Mouse (Mus musculus) thymus, postnatal 25 days (tissue): ENCODE measurements around the gene Fgf7.

ENCODE experiments used
- DNase-seq: peaks from one replicate; pipeline ENCODE4 v3.0.0; 2022

Gene Fgf7

GRCm38 (mm10) chr2:126034379-126035005 is at the start of gene Fgf7:
Gene Fgf7 (plus strand): TSS chr2:126034658.
- no peak for DNase-seq

GRCm38 (mm10) chr2:126002291-126002690 is 32.2 kb upstream of the Fgf7 start:
- DNase-seq: no peak

- peak; percentile 35 for DNase-seq
Measured at GRCm38 (mm10) chr2:126006088-126006487, 28.4 kb upstream of the Fgf7 start.

- DNase-seq: no peak
Measured at GRCm38 (mm10) chr2:126006742-126007141, 27.7 kb upstream of the Fgf7 start.

- DNase-seq: no peak
Measured at GRCm38 (mm10) chr2:126014989-126015710, 19.3 kb upstream of the Fgf7 start.

- DNase-seq: no peak
Measured at GRCm38 (mm10) chr2:126015763-126016473, 18.5 kb upstream of the Fgf7 start.

DNA sequence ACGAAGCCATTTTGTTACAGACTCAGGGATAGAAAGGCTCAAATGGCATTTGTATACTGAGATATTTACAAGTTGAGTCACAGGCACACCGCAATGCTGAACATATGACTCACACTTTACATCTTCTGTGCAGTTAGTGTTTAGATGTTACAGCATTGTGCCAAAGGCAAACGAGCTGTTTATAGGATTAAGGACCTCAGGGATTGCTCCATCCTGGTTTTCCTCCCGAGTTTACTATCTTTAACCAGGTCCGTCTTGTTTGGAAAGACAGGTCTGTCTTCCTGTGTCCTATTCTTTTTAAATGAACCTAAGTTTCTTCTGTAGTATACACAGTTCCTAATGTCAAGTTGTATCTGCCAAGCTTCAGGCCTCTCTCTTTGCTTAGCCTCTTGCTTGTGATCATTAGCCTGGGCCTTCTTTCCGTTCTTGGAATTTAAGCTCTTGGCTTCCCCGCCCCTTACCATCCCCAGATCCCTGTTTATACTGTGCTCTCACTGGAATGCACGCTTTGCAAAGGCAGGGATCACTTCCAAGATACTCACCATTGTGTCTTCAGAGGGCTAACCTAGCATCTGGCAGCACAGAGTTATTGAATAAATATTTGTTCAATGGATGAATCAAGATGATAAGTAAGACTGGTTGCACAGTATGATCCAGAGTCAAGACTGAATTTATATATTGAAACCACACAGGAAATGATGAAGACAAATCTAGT is 3.1 kb upstream of the Fgf7 start:
- DNase-seq: no peak

- DNase-seq: peak; percentile 3
Measured at GRCm38 (mm10) chr2:126033114-126033972, 1.1 kb upstream of the Fgf7 start.

GRCm38 (mm10) chr2:126035013-126035770 is 734 bp downstream of the Fgf7 start:
- DNase-seq: no peak

- no peak for DNase-seq
Measured at GRCm38 (mm10) chr2:126036121-126036520, 1.7 kb downstream of the Fgf7 start.

DNA sequence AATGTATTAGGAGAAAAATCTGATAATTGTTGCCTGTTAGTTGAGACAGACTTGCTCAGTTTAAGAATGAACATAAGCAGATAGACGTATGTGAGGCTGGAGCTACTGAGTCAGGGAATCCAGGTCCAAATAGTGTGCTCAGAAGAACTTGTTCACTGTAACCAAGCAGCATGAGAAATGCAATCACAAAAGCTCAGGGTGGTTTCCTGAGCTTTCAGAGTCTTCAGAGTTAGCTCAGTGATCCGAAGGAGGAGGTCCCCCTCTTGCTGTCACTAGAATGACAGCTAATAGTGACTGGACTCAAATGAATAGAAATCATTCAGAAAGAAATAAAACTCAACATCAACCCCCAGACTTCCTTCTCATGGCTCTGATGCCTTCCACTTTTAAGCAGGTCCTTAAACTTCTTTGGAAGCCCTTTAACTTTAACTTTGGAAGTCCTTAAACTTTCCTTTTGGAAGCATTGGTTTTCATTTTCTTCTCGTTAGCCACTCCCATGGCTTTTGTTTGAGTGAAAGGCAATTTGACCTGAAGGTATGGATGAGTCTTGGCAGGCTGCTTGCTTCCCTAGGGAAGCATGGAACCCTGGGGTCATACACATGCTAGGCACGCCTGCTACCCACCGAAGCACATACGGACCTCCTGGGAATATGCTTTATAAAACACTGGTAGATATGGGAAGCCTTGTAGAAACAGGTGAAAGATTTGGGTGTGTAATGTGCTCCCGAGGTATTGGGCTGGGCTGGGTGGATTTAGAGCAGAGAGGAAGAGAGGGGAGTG is 4.0 kb downstream of the Fgf7 start:
- no peak for DNase-seq

GRCm38 (mm10) chr2:126039414-126039891 is 5.0 kb downstream of the Fgf7 start:
- no peak for DNase-seq

- DNase-seq: no peak
Measured at GRCm38 (mm10) chr2:126040651-126041050, 6.2 kb downstream of the Fgf7 start.

- no peak for DNase-seq
Measured at GRCm38 (mm10) chr2:126041237-126041636, 6.8 kb downstream of the Fgf7 start.

- no peak for DNase-seq
Measured at GRCm38 (mm10) chr2:126042674-126043073, 8.2 kb downstream of the Fgf7 start.

GRCm38 (mm10) chr2:126045621-126046020 is 11.2 kb downstream of the Fgf7 start:
- DNase-seq: no peak

DNA sequence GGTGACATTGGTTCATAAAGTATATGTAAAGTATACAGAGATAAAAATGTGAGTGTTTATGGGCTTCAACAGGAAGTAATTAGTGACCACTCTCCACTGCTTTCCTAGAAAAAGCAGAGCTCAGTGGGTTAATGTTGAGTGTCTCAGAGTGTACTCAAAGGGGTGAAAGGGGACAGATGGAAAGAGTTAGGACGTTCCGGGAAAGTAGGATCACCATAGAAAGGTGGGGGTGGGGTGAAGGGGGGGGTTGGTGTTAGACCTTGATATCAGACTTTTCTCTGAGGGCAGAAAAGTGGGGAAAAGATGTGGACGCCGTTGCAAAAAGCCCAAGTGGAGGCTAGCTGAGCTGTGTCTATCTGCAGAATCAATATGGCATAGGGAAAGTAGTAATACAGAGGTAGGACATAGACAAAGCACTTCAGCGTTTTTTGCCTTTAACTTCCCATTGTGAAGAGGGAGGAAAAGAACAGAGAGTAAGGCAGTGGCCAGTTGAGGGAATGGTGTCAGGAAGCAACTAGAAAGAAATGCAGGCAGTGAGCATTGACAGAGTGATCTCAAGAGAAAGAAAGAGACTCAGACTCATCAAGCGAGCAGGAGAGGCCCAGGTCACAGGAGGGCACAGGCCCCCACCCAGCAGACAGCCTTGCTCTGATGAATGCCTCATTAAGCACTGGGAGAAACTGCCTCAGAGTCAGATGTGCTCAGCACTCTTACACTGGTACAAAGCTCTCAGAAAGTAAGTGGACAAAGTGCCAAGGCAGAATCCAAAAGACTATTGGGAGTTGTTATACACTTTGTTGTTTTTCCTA is 18.5 kb downstream of the Fgf7 start:
- DNase-seq: no peak

- no peak for DNase-seq
Measured at GRCm38 (mm10) chr2:126053657-126054056, 19.2 kb downstream of the Fgf7 start.

- DNase-seq: no peak
Measured at GRCm38 (mm10) chr2:126060595-126060994, 26.1 kb downstream of the Fgf7 start.
